Mouse (Mus musculus): Measurements from ENCODE around the gene P4htm.

The P4htm gene

GRCm38 (mm10) chr9:108589229-108589628 is 8.2 kb downstream of the P4htm start:
- no peak for TF ChIP-seq GATA4 (IDR thresholded peaks at IDR 0.05; ENCODE audit: insufficient replicate concordance, low read length)

- TF ChIP-seq GATA4 (IDR thresholded peaks at IDR 0.05; ENCODE audit: insufficient replicate concordance, low read length) = no peak
Observed at GRCm38 (mm10) chr9:108587571-108588180, 9.8 kb downstream of the P4htm start.

- no peak for TF ChIP-seq GATA4 (IDR thresholded peaks at IDR 0.05; ENCODE audit: insufficient replicate concordance, low read length)
Observed at GRCm38 (mm10) chr9:108579344-108579690, 18.1 kb downstream of the P4htm start.

GRCm38 (mm10) chr9:108578545-108579343 is 18.7 kb downstream of the P4htm start, which contains the start of gene Wdr6:
TSS of gene Wdr6 (minus strand) at chr9:108578739.
- no peak for TF ChIP-seq GATA4 (IDR thresholded peaks at IDR 0.05; ENCODE audit: insufficient replicate concordance, low read length)

GRCm38 (mm10) chr9:108577934-108578544 is 19.4 kb downstream of the P4htm start:
- TF ChIP-seq GATA4 (IDR thresholded peaks at IDR 0.05; ENCODE audit: insufficient replicate concordance, low read length) = no peak

- no peak for TF ChIP-seq GATA4 (IDR thresholded peaks at IDR 0.05; ENCODE audit: insufficient replicate concordance, low read length)
Observed at GRCm38 (mm10) chr9:108577025-108577424, 20.4 kb downstream of the P4htm start.

- no peak for TF ChIP-seq GATA4 (IDR thresholded peaks at IDR 0.05; ENCODE audit: insufficient replicate concordance, low read length)
Observed at GRCm38 (mm10) chr9:108575321-108576297, 21.9 kb downstream of the P4htm start.

- TF ChIP-seq GATA4 (IDR thresholded peaks at IDR 0.05; ENCODE audit: insufficient replicate concordance, low read length) = no peak
Observed at GRCm38 (mm10) chr9:108574921-108575320, 22.5 kb downstream of the P4htm start.

GRCm38 (mm10) chr9:108573774-108574690 is 23.4 kb downstream of the P4htm start:
- no peak for TF ChIP-seq GATA4 (IDR thresholded peaks at IDR 0.05; ENCODE audit: insufficient replicate concordance, low read length)

- TF ChIP-seq GATA4 (IDR thresholded peaks at IDR 0.05; ENCODE audit: insufficient replicate concordance, low read length) = no peak
Observed at GRCm38 (mm10) chr9:108572321-108572720, 25.1 kb downstream of the P4htm start.

- no peak for TF ChIP-seq GATA4 (IDR thresholded peaks at IDR 0.05; ENCODE audit: insufficient replicate concordance, low read length)
Observed at GRCm38 (mm10) chr9:108571401-108571973, 26.0 kb downstream of the P4htm start.

GRCm38 (mm10) chr9:108570207-108570896 is 27.1 kb downstream of the P4htm start:
- no peak for TF ChIP-seq GATA4 (IDR thresholded peaks at IDR 0.05; ENCODE audit: insufficient replicate concordance, low read length)

Data from liver, adult (tissue).